Mouse (Mus musculus) thymus, adult 2 months (tissue): ENCODE data around the gene Map3k7.

Experiments used
- CTCF ChIP-seq: fragments of 200-500 bp; IDR thresholded peaks from 2 replicates; pipeline ENCODE4 v1.5.1; 2012; ENCODE audit warnings: mild to moderate bottlenecking, control low read depth, low read length, moderate library complexity, borderline replicate concordance; ENCODE audit not compliant: control insufficient read depth, poor library complexity, insufficient read depth; ENCODE audit errors: extremely low read depth
- POLR2A ChIP-seq: fragments of 200-500 bp; IDR thresholded peaks from 2 replicates; pipeline ENCODE4 v1.6.1; 2012; ENCODE audit warnings: mild to moderate bottlenecking, low read length, control low read depth, moderate library complexity; ENCODE audit not compliant: control insufficient read depth, poor library complexity, insufficient read depth; ENCODE audit errors: extremely low read depth

GRCm38 (mm10) chr4:31923437-31923836 lies 40.5 kb upstream of the Map3k7 start:
- TF ChIP-seq POLR2A (no peak), CTCF (no peak)
